ENCODE assay signal across 16 mouse cellular contexts in the genomic region with DNA sequence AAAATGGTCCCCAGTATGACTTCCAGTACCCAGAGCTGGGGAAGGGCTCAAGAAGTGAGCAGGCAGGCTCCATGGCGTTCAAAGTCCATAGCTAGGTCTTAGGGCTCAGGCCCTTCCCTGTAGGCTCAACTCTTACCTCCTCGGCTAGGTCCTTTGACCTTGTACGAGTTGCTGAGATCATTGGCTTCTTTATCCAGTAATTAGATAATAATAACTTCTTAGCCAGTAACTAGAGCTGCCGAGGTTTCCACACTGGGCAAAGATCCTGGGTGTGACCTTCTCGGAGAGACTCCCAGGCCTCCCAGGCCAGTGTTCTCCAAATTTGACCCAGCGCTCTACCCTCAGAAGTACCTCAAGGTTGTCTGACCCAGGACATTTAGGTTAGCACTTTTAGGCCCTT. TPM values are rescaled to one million over a fixed set of nuclear protein-coding genes. Genes with fewer than 3 reads are reported as not detected.
"Had no signal": no experiment of that assay in that cellular context is flagged by ENCODE, and none has a peak within 500 bp of the region (broad histone marks: within the 10 kb centered on the region; RNA-seq: fewer than 3 reads in every experiment).

No protein-coding gene starts in this region.

- H3K27me3 ChIP-seq: limb, embryonic 13.5 days; midbrain, embryonic 13.5 days had no signal

- H3K9ac ChIP-seq: limb, embryonic 13.5 days; liver, embryonic 14.5 days; midbrain, embryonic 13.5 days had no signal

- H3K4me3 ChIP-seq: layer of hippocampus, adult 2 months; limb, embryonic 13.5 days; midbrain, embryonic 13.5 days had no signal

- H3K4me1 ChIP-seq: midbrain, embryonic 13.5 days had no signal

- H3K36me3 ChIP-seq: limb, embryonic 13.5 days; midbrain, embryonic 13.5 days had no signal

- H3K27ac ChIP-seq: layer of hippocampus, adult 2 months; limb, embryonic 13.5 days; liver, embryonic 14.5 days; midbrain, embryonic 13.5 days had no signal

- H3K9me3 ChIP-seq: limb, embryonic 13.5 days; midbrain, embryonic 13.5 days had no signal

- ATAC-seq: intestine, postnatal 0 days; midbrain, embryonic 13.5 days had no signal

- DNase-seq: kidney, postnatal 4 days; left cerebral cortex, postnatal 4 days; lung, adult 18-20 months; right cerebral cortex, postnatal 14 days; thymus, adult 18-20 months; thymus, postnatal 14 days had no signal

- H3K4me2 ChIP-seq: limb, embryonic 13.5 days; midbrain, embryonic 13.5 days had no signal

RNA-seq across cellular contexts. Expression of gene 1810010D01Rik, which starts 18.7 kb away (rescaled TPM):
- total RNA-seq: layer of hippocampus, postnatal 14 days; left cerebral cortex, postnatal 4 days; liver, adult 2 months; midbrain, postnatal 0 days had no signal
- polyA plus RNA-seq: lung, embryonic 16.5 days; midbrain, postnatal 0 days; neural tube, embryonic 14.5 days had no signal
